Mouse (Mus musculus) layer of hippocampus, adult 11-12 months (tissue): ENCODE measurements around the gene Mc1r.
"Not testable (repeated sequence)": the region's sequence is repeated elsewhere in the genome, so short reads cannot be mapped to it uniquely, and the experiment has no call there.

Experiments
- DNase-seq: peaks from one replicate; pipeline ENCODE4 v3.0.0; 2022; ENCODE audit warnings: low spot score

Mc1r gene

GRCm38 (mm10) chr8:123431616-123432365 lies 24.9 kb downstream of the Mc1r start:
- no peak for DNase-seq

GRCm38 (mm10) chr8:123432381-123432780 lies 25.5 kb downstream of the Mc1r start:
- no peak for DNase-seq

- DNase-seq: not testable (repeated sequence)
Measured at GRCm38 (mm10) chr8:123433241-123433974, 26.5 kb downstream of the Mc1r start.

- no peak for DNase-seq
Measured at GRCm38 (mm10) chr8:123441788-123442187, 34.9 kb downstream of the Mc1r start.

DNA sequence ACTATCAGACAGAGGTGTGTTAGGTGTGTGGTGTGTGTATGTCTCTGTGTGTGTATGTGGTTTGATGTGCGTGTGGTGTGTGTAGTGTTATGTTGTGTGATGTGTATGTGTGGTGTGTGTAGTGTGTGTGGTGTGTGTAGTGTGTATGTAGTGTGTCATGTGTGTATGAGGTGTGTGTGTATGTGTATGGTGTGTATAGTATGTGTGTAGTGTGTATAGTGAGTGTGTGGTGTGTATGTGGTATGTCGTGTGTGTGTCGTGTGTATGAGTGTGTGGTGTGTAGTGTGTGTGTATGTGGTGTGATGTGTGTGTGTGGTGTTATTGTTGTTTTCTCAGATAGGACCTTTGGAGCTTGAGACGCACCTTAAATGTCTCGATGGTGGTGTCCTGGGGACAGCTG lies 35.4 kb downstream of the Mc1r start:
- DNase-seq: no peak

- peak; percentile 93 for DNase-seq
Measured at GRCm38 (mm10) chr8:123442871-123443575, 36.1 kb downstream of the Mc1r start.

DNA sequence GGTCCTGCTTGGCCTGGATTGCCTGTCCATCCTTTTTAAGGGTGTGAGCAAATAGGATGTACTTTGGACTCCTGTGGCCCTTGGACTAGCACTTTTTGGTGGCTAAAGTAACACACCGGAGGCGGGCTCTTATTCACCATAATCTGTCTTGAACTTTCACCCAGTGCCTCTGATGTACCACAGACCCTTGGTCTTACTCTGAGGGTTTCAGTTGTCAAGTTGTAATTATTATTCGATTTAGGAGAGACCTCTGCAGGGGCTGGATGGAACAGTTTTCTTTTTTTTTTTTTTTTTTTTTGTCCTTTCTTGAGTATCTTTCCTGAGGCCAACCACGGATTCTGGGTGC lies 36.6 kb downstream of the Mc1r start:
- DNase-seq: no peak

- DNase-seq: no peak
Measured at GRCm38 (mm10) chr8:123444131-123444530, 37.2 kb downstream of the Mc1r start.

- DNase-seq: no peak
Measured at GRCm38 (mm10) chr8:123445981-123446380, 39.1 kb downstream of the Mc1r start.

GRCm38 (mm10) chr8:123446799-123447198 lies 39.9 kb downstream of the Mc1r start:
- no peak for DNase-seq

GRCm38 (mm10) chr8:123450783-123451182 lies 43.9 kb downstream of the Mc1r start:
- no peak for DNase-seq

DNA sequence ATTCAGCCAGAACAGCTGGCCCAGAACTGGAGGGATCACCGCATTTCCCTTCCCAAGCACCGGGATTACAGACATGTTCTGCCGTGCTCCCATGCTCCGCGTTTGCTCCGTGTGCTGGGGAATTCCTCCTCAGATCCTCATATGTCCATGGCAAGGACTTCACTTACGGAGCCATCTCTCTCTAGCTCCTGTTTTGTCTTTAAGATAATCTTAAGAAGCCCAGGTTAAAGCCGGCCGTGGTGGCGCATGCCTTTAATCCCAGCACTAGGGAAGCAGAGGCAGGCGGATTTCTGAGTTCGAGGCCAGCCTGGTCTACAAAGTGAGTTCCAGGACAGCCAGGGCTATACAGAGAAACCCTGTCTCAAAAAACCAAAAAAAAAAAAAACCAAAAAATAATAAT lies 44.8 kb downstream of the Mc1r start:
- not testable (repeated sequence) for DNase-seq

DNA sequence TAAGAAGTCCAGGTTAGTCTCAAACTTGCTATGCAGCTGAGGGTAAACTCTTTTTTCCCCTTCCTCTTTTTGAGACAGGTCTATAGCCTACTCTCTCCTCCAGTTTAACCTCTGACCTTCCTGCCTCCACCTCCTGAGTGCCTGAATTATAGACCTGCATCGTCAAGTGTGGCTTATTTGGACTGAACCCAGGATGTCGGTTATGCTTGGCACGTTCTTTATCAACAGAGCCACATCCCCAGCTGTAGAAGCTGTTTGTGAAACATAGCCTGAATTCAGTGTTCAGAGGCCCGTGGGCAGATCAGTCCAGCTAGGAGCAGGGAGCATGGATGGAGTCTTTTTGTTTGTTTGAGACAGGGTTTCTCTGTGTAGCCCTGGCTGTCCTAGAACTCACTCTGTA lies 45.2 kb downstream of the Mc1r start:
- DNase-seq: no peak

- DNase-seq: no peak
Measured at GRCm38 (mm10) chr8:123453291-123453690, 46.4 kb downstream of the Mc1r start.

- no peak for DNase-seq
Measured at GRCm38 (mm10) chr8:123453951-123454350, 47.0 kb downstream of the Mc1r start.

DNA sequence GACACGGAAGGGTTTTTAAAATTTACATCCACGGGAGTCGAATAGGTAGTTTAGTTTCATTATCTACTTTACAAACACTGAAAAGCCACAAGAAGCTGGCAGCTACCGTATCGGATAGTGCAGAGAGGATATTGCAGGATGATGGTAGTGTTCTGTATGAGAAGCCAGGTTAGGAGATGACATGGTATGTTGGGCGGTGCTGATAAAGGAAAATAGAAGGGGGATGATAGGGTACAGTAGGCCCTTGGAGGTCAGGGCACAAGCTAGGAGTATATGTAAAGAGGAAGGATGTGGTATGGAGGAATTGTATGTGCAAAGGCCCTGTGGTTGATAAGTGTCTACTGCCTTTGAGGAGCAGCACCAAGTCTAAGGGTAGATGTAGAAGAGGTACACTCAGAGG lies 47.7 kb downstream of the Mc1r start:
- DNase-seq: no peak
